Mouse (Mus musculus) erythroid progenitor cell, adult 5-6 weeks (primary cell): ENCODE results near the gene Polr1e. TPM values are rescaled to one million over a fixed set of nuclear protein-coding genes. Genes with fewer than 3 reads are reported as not detected.
A peak's percentile ranks its signal among the peaks of the same experiment; 100 is the strongest.
"Not testable (repeated sequence)": the region's sequence is repeated elsewhere in the genome, so short reads cannot be mapped to it uniquely, and the experiment has no call there.

Experiments
- ATAC-seq: replicated peaks from 2 replicates; pipeline ENCODE4 v1.8.0; 2016; ENCODE audit warnings: moderate number of reproducible peaks, mild to moderate bottlenecking, moderate TSS enrichment, inconsistent platforms; ENCODE audit not compliant: poor library complexity, low FRiP score, severe bottlenecking
- total RNA-seq, 2 experiments: library from RNA; stranded (forward) in 1 of 2; stranded (reverse) in 1 of 2; fragments of 150-400 nt in 1 of 2; fragments of 186-747, 209-891 nt in 1 of 2; gene quantifications; 2 replicates each; pipeline versions ENCODE4 v1.2.3 to v1.2.4; 2015 to 2017; ENCODE audit warnings: low replicate concordance in 2 of 2

Gene Polr1e
- total RNA-seq (2015; ENCODE audit: low replicate concordance) (10.1 and 12.6 TPM in 2 replicates), total RNA-seq (2017; ENCODE audit: low replicate concordance) (4.1 and 12.1 TPM in 2 replicates)

DNA sequence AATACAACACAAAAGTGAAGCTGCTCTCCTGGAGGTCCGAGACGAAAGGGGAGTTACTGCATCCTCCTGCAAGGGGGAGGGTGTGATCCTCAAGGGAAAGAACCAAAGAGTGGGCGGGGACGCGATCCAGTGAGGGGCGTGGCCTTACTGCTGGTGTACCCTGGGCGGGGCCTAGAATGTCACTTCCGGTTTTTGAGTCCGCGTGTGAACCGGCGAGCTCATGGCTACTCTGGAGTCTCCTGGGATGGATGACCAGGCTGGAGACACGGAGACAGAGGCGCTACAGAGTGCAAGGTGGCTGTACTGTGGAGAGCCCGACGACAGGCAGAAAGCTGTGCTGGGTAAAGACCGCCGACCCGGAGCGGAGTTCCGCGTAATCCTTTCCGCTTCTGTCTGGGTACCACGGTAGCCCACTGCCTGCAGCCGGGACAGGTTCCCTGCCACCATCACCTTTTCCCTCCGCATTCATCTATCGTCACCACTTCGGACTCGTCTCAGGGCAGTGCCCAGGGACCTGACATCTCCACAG is at the start of gene Polr1e:
Gene Polr1e (plus strand): TSS at position 132 of the 529 bp plus-strand sequence.
- peak; percentile 95 for ATAC-seq

DNA sequence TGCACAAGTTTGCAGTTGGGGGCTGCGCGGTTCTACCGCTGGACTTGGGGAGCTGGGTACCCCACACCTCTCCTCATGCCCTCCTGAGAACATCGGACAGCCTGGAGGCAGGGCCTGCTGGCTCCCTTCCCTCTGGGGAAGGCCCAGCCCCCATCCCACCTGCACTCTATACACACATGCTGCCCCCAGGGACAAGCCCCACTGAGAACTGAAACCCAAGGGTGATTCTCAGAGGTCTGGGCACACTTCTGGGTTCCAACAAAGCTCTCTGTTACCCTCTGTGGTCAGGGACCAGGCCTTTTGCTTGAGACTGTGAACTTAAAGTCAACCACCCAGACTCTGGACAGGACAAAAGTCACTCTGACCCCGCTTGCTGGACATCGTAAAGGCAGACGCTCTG is 48.3 kb upstream of the Polr1e start:
- ATAC-seq = no peak

DNA sequence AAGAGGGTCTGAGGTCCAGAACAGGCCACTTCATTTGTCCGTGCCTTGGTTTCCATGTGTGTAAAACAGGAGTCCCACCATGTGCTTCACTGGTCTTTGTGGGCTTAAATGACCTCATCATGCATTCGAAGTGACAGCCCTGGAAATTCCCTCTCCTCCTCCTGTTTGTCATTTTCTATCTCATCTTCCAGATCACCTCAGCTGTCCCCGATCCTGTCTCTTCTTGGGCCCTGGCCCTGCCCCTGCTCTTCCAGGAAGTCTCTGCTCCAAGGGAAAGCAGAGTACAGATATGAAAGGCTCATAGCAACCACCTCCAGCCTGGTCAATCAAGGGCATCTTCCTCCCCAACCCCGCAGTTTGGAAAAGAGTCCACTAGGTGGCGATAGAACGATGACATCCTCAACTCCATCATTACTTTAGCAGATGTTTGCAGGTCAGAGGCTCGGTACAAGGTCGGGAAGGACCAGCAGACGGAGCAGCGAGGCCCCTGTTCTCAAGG is 47.7 kb upstream of the Polr1e start:
- 0 out of 2 replicates have a peak, but pooled peaks have one; percentile 36 for ATAC-seq

DNA sequence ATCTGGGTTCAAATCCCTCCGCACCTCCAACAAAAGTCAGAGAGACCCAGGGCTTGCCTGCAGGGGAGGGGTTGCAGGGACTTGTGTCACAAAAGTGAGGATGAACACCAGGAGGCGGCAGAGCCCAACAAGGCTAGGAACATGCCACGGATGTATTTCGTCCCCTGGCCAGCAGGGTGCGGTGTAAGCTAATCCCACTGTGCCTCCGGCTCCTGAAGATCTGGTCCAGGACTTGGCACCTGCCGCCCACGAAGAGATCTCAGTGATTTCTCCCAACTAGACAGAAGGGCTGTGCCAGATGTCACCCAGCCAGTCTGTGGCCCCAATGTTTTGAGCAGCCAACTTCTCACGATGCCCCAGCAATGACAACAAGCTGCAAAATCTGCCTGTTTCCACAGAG is 44.9 kb upstream of the Polr1e start:
- ATAC-seq = peak; percentile 95

DNA sequence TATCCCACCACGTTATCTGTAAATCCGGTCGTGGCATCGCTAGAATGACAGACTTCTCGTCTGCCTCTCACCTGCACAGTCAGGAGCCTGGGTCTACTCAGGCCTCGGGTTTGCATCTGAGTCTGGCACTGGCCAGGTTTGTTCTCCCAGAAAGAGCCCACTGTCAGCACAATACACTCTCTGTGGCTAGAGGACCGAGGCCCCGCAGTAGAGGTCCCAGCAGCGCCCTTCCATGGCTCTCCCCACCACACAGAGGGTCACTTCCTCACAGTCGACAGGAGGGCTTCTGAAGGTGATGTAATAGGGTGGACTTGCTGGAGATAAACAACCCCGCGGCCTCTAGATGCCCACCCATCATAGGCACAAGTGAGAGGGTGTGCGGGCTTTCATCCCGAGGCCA is 44.5 kb upstream of the Polr1e start:
- ATAC-seq = peak; percentile 45

DNA sequence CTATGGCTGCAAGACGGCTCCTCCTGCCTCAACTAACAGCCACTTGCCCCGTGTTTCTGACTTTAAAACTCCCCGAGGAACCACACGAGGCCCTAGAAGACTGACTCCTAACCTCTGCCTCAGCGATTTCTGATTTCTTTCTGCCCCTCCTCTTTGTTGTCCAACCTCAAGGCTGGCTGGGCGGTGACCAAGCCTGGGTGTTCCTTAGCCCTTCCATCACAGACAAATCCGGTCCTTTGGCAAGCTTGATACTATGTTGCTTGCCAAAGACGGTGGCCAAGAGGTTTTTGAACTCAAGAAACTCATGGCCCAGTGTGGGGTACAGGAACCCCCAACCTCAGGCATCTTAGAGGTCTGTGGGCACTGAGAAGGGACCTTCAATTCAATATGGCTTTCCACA is 44.1 kb upstream of the Polr1e start:
- no peak for ATAC-seq

DNA sequence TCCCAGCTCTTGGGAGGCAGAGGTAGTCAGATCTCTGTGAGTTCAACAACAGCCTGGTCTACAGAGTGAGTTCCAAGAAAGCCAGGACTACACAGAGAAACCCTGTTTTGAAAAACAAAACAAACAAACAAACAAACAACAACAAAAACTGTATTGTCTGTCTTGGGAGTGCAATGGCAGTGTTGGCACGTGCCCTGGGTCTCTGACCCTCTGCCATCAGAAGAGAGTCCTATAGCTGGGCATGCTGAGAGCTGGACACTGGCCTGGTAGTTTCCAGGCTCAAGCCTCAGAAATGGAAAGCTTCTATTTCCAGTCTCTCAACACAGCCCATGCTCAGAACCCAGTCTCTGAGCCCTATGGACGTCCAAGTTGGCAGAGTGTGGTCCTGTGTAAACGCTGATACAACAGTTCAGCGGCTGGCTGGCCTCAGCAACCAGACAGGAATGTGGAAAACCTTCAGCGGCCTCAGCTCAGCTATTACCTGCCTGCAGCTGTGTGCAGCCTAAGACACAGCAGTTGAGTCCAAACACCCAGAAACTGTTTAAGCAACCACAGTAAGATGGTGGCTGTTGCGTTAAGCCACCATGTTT is 42.3 kb upstream of the Polr1e start:
- no peak for ATAC-seq

DNA sequence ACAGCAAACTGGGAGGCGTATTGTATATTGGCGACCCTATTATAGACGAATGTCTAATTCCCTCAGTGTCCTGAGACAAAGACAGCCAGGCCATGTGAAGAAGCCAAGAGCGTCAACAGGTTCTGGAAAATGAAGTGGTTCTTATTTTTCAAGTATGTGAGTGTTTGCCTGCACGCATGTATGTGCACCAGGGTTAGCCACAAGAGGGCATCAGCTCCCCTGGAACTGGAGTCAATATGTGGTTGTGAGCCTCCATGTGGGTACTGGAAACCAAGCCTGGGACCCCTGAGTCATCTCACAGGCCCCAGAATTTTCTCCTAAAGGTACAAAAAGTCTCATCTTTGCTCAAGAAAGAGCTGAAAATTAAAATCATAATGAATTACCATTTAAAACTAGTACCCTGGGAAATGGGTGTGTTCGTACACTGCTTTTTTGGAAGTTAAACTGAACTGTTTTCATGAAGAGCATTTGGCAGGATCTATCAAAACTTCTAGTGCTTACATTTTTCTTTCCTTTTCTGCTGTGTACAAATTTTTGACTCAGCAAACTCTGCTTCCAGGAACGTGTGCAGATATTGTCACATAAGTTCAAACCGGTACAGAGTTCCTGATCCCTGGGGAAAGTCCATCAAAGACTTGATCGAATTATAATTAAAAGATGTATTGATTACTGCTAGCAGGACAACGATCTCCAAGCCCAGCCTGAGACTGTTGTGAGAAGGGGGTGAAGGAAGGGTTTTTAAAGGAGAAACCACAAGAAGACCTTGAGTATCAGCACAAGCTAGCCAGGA is 41.3 kb upstream of the Polr1e start:
- no peak for ATAC-seq

DNA sequence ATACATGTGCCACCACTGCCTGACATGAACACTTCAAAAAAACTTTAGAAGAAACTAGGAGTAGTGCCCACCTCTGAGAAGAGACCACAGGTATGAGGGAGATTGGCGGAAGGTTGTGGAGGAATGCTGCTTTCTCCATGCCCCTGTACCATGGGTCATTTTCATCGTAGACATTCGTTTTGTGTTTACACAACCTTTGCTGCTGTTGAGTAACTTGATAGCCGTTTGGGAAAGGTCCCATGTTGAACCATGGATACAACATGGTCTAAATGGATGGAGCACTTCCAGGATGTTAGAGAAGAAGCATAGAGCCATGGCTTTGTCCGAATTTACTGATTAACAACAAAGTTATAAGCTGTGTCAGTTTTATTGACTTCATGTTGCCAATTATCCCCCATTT is 40.2 kb upstream of the Polr1e start:
- no peak for ATAC-seq

DNA sequence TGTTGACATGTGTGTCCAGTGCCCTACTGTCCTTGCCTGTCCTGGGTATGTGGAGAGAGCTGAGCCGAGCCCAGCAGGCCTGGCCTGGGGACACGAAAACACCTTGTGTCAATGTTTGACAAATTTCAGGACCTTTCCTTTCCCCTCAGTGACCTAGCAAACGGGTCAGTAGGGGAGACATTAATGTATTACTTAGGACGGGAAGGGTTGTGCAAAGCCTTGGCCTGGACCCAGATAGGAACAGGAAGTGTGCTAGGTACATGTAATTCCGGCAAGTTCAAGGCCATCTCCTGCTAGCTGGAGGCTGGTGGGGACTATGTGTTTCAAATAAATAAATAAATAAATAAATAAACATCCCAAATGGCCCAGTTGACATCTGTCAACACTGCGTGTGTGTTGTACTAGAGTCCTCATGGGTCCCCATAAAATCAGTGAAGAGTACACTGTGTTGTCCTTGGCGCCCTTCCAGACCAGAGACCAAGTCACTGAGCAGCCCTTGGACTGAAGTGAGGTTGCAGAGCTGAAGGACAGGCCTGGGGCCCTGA is 38.5 kb upstream of the Polr1e start:
- ATAC-seq = no peak

DNA sequence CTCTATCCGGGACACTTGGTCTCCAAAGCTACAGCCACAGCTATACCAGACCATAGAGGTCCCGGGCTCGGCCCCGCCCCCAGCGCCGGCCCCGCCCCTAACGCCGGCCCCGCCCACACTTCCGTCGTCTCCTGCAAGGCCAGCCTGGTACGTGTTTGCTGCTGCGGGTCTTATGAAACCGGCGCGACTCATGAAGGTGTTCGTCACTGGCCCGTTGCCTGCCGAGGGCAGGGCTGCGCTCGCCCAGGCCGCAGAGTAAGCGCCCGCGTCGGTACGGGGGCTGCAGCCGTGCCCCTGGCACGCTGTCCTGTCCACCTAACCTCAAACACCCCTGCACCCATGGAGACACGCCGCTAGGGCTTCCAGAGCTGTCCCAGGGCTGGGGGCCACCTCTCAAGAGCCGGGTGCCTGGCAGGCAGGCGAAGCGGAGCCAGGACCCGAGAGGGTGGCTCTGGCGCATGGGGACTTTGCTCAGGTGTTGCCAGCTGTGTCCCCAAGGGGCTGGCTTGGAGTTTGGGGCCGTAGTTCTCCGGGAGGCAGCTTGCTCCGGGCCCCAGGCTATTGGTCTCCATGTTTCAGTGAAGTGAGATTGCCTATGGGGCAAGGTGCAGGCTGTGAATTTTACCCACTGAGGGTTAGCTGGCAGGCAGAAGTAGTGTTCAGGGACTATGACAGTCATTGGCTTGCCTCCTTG is 37.0 kb upstream of the Polr1e start, which contains the start of gene Grhpr:
Gene Grhpr (plus strand): TSS at position 116 of the 694 bp plus-strand sequence.
- peak; percentile 80 for ATAC-seq

DNA sequence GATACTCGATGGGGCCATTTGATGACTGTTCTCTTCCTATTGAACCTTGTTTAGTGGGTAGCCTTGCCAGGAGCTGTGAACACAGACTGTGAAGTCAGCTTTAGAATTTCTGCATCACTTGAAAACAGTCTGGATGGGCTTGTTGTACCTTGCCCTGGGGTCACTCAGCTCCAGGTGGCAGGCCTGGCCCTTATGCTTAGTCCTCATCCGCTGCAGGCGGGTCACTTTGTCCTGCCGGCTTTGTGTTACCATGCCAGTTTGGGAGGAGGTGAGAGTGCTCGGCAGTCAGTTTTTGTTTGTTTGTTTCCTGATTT is 36.5 kb upstream of the Polr1e start:
- ATAC-seq = no peak

DNA sequence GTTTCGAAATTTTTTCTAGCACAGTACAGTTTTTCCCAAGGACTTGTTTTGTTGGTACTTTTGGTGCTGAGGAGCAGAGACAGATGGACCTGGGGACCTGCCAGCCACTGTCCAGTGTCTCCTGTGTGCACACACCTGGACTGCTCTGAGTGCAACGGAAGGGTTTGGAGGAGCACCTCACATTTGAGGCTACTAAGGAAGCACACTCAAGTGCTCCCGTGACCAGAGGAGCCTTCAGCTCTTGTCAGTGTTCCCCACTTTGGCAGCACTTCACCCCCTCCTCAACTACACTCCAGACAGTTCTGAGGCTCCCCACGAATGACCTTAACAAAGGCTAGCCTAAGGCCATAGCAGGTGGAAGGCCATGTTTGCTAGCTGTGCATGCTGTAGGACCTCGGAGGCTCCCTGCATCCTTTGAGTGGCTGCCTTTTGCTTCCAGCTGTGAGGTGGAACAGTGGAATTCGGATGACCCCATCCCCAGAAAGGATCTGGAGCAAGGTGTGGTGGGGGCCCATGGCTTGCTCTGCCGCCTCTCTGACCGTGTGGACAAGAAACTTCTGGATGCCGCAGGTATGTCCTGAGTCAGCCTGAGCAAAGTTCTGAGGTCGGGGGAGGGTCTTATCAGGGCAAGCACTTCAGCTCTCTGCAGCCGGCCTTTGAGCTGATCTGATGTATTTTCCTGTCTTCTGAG is 35.8 kb upstream of the Polr1e start:
- no peak for ATAC-seq

DNA sequence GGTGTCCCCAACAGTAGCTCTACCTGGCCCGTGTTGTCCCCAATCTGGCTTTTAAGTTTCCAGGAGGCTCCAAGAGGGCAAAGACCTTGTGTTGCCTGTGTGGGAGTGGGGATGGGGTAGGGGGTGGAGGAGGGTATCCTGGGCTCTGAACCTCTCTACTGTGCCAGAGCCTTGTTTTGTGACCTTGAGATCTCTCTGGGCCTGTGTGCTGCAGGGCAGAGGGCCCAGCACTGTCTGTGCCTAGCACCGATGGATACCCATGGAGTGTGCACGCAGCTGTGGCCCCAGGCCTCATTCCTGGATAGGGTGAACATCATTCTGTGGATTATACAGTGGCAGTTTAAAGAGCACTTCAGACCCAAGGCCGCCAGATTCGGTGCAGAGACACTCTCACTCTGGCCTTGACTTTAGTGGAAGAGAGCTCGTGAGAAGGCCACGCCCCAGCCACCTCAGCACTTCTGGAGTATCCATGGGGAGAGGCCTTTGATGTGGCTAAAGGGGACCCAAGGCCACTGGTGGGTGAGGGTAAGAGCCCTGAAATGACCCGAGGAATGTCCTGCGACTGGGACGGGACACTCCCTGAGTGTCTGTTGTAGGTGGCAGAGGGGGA is 35.1 kb upstream of the Polr1e start:
- no peak for ATAC-seq

DNA sequence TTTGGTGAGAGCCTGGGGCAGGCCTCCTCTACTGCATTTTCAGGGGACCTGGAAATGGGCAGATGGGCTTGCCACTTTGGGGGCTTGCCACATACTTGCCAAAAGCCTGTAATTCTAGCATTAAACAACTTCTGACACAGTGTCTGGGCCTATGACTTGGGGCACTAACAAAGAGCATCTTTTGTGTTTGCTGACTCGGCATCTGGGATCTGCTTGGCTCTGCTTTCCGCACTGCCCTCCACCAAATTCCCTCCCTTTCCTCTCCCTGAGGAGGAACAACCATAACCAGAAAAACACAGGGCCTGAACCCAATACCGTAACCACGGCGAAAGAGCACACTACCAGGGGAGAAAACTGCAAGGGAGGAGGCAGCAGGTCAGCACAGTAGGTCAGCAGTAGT is 27.8 kb upstream of the Polr1e start:
- no peak for ATAC-seq

DNA sequence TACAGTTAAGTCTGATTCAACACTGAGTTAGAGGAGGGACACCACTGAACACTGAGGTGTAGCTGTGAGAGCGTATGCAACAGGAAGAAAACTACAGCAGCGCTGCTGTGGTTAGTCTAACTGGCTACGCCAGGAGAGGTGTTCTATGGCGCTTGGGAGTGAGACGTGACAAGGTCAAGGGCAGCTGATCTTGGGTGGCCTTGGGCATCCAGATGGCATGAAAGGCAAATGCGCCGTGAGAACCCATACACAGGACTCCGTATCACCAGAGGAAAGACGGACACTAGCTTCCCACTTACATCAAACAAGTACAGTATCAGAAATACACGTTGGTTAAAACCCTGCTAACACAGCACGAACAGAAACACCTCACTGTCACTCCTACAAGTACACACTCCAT is 26.1 kb upstream of the Polr1e start:
- ATAC-seq = not testable (repeated sequence)

DNA sequence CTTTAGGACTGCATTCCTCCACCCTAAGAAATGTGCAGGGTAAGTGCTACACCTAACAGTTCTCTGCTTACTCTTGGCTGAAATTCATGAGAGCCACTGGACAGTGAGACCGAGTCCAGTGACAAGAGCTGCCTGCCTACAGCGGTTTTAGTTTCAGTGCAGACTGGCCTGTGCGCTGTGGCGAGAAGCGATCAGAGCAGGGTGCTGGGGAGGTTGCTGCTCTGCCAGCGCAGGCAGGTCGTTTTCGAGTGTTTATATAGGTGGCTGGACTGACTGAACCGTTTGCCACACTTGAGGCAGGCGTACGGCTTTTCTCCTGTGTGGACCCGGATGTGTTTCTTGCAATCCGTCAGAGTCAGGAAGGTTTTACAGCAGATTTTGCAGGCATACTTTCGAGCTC is 25.2 kb upstream of the Polr1e start:
- not testable (repeated sequence) for ATAC-seq

DNA sequence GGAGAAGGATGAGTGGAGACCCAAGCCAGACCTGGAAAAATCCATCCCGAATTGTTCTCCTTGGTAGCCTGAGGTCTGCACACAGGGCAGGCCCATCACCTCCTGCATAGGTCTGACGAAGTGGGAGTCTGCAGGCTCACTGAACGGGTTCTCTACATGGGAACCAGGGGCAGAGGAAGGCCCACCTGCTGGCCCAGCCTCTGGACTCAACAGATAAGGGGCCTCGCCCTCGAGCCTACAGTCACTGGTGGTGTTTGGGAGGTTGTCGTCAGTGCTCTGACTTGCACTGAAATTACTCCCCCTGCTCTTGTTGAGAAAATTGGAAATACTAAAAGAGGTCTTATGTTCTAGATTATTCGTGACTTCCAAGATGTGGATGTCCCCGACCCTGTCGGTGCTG is 24.5 kb upstream of the Polr1e start:
- ATAC-seq = peak; percentile 97

DNA sequence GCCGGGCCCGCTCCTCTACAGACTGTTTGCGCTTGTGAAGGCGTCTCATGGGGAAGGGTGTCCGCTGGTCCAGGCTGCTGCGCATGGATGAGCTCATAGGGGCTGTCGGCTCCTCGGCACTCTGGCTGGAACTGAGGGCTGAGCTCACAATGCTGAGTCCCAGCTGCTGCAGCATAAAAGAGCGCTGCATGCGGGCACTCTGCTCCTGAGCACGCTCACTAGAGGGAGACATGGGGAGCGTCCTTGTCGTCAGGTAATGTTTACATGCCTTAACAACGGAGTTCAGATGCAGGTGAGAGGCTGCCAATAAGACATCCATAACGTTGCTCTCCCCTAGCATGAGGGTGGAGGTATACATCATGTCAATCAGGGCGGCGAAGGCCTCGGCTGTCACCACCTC is 23.6 kb upstream of the Polr1e start:
- ATAC-seq = no peak
